Mouse (Mus musculus): ENCODE data around the gene Cacna1c. TPM values are rescaled to one million over a fixed set of nuclear protein-coding genes. Genes with fewer than 3 reads are reported as not detected.

Cacna1c gene
- polyA plus RNA-seq, 1 experiment from 2014 or later = 2.3 TPM

DNA sequence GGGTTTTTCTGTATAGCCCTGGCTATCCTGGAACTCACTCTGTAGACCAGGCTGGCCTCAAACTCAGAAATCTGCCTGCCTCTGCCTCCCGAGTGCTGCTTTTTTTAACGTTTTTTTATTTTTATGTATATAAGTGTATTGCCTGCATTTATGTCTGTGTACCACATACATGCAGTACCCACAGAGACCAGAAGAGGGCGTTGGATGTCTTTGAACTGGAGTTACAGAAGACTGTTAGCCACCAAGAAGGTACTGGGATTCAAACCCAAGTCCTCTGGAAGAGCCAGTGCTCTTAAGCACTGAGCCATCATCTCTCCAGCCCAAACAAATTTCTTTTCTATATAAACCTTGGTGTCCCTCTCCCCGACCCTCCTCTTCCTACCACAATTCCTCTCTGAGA, 77.8 kb downstream of the Cacna1c start:
- no peak for DNase-seq (ENCODE audit: low spot score)
- Histone ChIP-seq H3K27ac (ENCODE audit: low read depth, low read length) (no peak overlapping the region), H3K9me3 (ENCODE audit: control insufficient read depth, low read length) (no peaks in the 10 kb centered on the region), H3K4me3 (ENCODE audit: low read depth, low read length) (no peak overlapping the region), H3K4me2 (no peak overlapping the region), H3K9ac (ENCODE audit: low read depth, low read length) (no peak overlapping the region), H3K4me1 (replicated peaks; ENCODE audit: control insufficient read depth, insufficient read depth, low read length) (no peaks in the 10 kb centered on the region), H3K36me3 (ENCODE audit: control insufficient read depth, insufficient read depth, low read length) (no peaks in the 10 kb centered on the region), H3K27me3 (replicated peaks; ENCODE audit: control insufficient read depth, insufficient read depth, low read length) (no peaks in the 10 kb centered on the region; the same call in 1 of the 2 replicates)
- WGBS = 52% methylated on average over 4 of the region's 4 CpGs
- no peak for ATAC-seq (replicated peaks; ENCODE audit: low FRiP score)

DNA sequence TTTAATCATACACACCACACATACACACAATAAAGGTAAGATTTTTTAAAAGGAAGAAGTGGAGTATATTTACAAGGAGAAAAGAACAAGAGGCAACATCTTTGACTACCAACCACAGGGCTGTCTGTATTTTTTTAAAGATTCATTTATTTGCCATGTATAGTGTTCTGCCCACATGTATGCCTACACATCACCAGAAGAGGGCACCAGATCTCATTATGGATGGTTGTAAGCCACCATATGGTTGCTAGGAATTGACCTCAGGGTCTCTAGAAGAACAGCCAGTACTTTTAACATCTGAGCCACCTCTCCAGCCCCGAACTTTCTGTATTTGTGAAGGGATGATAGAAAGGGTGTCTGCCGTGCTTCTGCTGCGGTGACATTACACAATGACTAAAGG, 79.9 kb downstream of the Cacna1c start:
- H3K36me3 ChIP-seq (ENCODE audit: control insufficient read depth, insufficient read depth, low read length) = no peaks in the 10 kb centered on the region
- H3K27ac ChIP-seq (ENCODE audit: low read depth, low read length) = no peak overlapping the region
- no peak for DNase-seq (ENCODE audit: low spot score)
- WGBS = 79% methylated on average over 3 of the region's 3 CpGs
- no peaks in the 10 kb centered on the region for H3K9me3 ChIP-seq (ENCODE audit: control insufficient read depth, low read length)
- peaks cover 2% of the 10 kb centered on the region; the same call in 1 of the 2 replicates for H3K27me3 ChIP-seq (replicated peaks; ENCODE audit: control insufficient read depth, insufficient read depth, low read length)
- no peak overlapping the region for H3K4me3 ChIP-seq (ENCODE audit: low read depth, low read length)
- ATAC-seq (replicated peaks; ENCODE audit: low FRiP score) = no peak
- H3K4me1 ChIP-seq (replicated peaks; ENCODE audit: control insufficient read depth, insufficient read depth, low read length) = no peaks in the 10 kb centered on the region
- no peak overlapping the region for H3K4me2 ChIP-seq
- no peak overlapping the region for H3K9ac ChIP-seq (ENCODE audit: low read depth, low read length)

DNA sequence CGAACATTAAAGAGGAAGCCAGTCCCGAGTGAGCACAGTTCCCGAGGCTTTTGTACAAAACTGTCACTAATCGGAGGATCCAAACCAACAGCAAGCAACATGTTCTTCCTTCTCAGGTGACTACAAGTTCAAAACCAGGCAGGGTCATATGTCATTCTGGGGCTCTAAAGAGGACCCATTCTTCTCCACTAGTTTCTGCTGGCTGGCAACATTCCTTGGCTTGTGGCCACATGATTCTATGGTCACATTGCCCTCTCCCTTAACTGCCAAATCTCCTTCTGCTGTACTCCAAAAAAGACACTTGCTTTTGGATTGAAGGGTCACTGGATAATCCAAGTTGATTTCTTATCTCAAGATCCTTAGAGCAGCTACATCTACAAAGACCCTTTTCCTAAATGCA, 82.9 kb downstream of the Cacna1c start:
- Histone ChIP-seq H3K27ac (ENCODE audit: low read depth, low read length) (no peak overlapping the region), H3K27me3 (replicated peaks; ENCODE audit: control insufficient read depth, insufficient read depth, low read length) (peaks cover 21% of the 10 kb centered on the region), H3K4me3 (ENCODE audit: low read depth, low read length) (no peak overlapping the region), H3K4me1 (replicated peaks; ENCODE audit: control insufficient read depth, insufficient read depth, low read length) (no peaks in the 10 kb centered on the region), H3K9me3 (ENCODE audit: control insufficient read depth, low read length) (no peaks in the 10 kb centered on the region), H3K4me2 (no peak overlapping the region), H3K9ac (ENCODE audit: low read depth, low read length) (no peak overlapping the region), H3K36me3 (ENCODE audit: control insufficient read depth, insufficient read depth, low read length) (no peaks in the 10 kb centered on the region)
- ATAC-seq (replicated peaks; ENCODE audit: low FRiP score) (no peak), DNase-seq (ENCODE audit: low spot score) (no peak)
- 80% methylated on average over 4 of the region's 4 CpGs for WGBS

DNA sequence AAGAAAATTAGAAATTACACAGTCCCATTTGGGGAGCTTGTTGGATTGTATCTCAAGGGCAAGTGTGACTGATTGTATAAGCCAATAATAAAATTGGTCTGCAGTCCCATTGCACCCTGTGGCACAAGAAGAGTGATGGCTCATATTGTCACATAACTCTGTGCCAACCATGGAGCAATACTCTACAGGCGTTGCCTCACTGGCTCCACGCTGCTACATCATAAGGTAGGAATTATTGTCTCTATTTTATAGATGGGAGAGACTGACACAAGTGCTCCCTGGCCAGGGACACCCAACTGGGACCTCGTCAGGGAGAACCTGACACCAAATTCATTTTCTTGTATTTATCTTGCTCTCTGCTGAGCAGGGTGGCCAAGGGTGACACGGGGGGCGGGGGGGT, 85.8 kb downstream of the Cacna1c start:
- no peaks in the 10 kb centered on the region; the same call in 1 of the 2 replicates for H3K4me1 ChIP-seq (replicated peaks; ENCODE audit: control insufficient read depth, insufficient read depth, low read length)
- DNase-seq (ENCODE audit: low spot score) (no peak), ATAC-seq (replicated peaks; ENCODE audit: low FRiP score) (no peak)
- no peak overlapping the region for H3K4me3 ChIP-seq (ENCODE audit: low read depth, low read length)
- H3K4me2 ChIP-seq = no peak overlapping the region
- H3K36me3 ChIP-seq (ENCODE audit: control insufficient read depth, insufficient read depth, low read length) = no peaks in the 10 kb centered on the region
- no peak overlapping the region for H3K9ac ChIP-seq (ENCODE audit: low read depth, low read length)
- WGBS = 71% methylated on average over 5 of the region's 5 CpGs
- no peak overlapping the region for H3K27ac ChIP-seq (ENCODE audit: low read depth, low read length)
- peaks cover 51% of the 10 kb centered on the region for H3K27me3 ChIP-seq (replicated peaks; ENCODE audit: control insufficient read depth, insufficient read depth, low read length)
- H3K9me3 ChIP-seq (ENCODE audit: control insufficient read depth, low read length) = no peaks in the 10 kb centered on the region

DNA sequence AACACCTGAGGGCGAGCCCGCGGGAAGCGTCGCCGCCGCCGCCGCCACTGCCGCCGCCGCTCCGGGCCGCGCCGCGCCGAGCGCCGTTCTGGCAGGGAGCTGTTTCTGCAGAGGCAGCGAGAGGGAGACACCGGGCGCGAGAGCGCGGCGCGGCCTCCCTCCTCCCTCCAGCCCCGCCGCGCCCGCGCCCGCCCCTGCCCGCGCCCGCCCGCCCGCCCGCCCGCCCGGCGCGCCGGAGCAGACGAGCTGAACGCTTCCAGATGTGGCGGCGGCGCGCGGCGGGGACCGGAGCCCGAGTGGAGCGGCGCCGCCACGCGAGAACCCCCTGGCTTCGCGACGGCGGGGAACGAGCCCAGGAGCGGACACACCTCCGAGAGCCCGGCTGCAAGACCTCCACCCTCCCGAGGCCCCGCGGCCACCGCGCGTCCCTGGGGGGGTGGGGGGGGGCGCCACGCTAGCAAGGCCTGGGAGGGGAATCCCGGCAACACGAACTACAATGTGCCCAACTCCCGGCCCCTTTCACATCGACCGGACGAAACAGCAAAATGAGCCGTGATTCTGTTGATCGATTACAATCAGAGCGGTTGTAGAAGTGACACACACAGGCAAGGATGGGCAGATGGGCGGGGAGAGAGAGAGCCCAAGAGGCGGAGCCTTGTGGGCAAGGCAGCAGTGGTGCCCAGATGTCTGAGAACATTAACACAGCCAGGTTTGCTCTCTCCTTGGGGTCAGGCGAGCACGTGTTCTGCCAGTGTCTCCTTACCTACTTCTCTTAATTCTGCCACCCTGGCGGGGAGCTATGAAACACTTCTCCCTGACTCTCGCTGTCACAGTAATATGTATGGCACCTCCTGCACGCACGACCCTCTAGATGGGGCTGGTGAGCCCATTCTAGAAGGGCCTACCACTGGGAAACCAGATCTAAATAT, 87.5 kb downstream of the Cacna1c start:
- H3K27ac ChIP-seq (ENCODE audit: low read depth, low read length) = no peak overlapping the region
- WGBS = under 1% methylated on average over 76 of the region's 93 CpGs
- 0 out of 2 replicates have a peak overlapping the region, but pooled peaks have one; percentile 36 for H3K9ac ChIP-seq (ENCODE audit: low read depth, low read length)
- no peaks in the 10 kb centered on the region for H3K9me3 ChIP-seq (ENCODE audit: control insufficient read depth, low read length)
- H3K36me3 ChIP-seq (ENCODE audit: control insufficient read depth, insufficient read depth, low read length) = no peaks in the 10 kb centered on the region
- DNase-seq (ENCODE audit: low spot score) (peak; percentile 58), ATAC-seq (replicated peaks; ENCODE audit: low FRiP score) (peak; percentile 56; the same call in 1 of the 2 replicates)
- no peaks in the 10 kb centered on the region; the same call in 1 of the 2 replicates for H3K4me1 ChIP-seq (replicated peaks; ENCODE audit: control insufficient read depth, insufficient read depth, low read length)
- peak overlapping the region; percentile 92 for H3K4me2 ChIP-seq
- peak overlapping the region; percentile 64 for H3K4me3 ChIP-seq (ENCODE audit: low read depth, low read length)
- H3K27me3 ChIP-seq (replicated peaks; ENCODE audit: control insufficient read depth, insufficient read depth, low read length) = peaks cover 60% of the 10 kb centered on the region

DNA sequence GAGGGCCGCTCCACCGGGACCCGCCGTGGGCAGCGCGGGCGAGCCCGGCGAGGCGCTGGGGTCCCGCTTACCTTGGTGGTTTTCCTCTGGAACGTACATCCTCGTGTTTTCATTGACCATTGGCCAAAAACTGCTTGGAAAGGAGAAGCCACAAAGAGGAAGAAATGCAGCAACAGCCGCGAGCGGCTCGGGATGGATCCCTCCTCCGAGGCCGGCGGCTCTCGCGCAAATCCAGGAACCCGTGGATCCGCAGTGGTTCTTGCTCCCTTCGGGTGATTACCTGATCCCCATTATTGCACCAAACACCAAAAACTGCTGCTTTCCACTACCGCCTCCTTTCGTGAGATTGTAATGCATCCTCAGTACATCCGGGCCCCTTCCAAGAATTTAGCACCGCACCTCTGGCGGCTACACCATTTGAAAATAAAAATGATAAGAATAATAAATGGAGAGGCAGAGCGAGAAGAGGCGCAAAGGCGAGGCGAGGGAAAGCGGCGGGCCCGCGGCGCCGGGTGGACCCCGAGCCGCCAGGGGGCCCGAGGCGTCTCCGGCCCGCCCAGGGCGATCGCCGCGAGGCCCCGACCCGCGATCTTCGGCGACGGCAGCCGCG, 88.3 kb downstream of the Cacna1c start:
- DNase-seq (ENCODE audit: low spot score) (peak; percentile 64), ATAC-seq (replicated peaks; ENCODE audit: low FRiP score) (no peak)
- no peaks in the 10 kb centered on the region; the same call in 1 of the 2 replicates for H3K4me1 ChIP-seq (replicated peaks; ENCODE audit: control insufficient read depth, insufficient read depth, low read length)
- no peak overlapping the region for H3K27ac ChIP-seq (ENCODE audit: low read depth, low read length)
- H3K4me3 ChIP-seq (ENCODE audit: low read depth, low read length) = peak overlapping the region; percentile 64
- peaks cover 60% of the 10 kb centered on the region for H3K27me3 ChIP-seq (replicated peaks; ENCODE audit: control insufficient read depth, insufficient read depth, low read length)
- no peaks in the 10 kb centered on the region for H3K9me3 ChIP-seq (ENCODE audit: control insufficient read depth, low read length)
- H3K4me2 ChIP-seq = peak overlapping the region; percentile 92
- peak overlapping the region; percentile 36 for H3K9ac ChIP-seq (ENCODE audit: low read depth, low read length)
- WGBS = under 1% methylated on average over 45 of the region's 58 CpGs
- no peaks in the 10 kb centered on the region for H3K36me3 ChIP-seq (ENCODE audit: control insufficient read depth, insufficient read depth, low read length)

DNA sequence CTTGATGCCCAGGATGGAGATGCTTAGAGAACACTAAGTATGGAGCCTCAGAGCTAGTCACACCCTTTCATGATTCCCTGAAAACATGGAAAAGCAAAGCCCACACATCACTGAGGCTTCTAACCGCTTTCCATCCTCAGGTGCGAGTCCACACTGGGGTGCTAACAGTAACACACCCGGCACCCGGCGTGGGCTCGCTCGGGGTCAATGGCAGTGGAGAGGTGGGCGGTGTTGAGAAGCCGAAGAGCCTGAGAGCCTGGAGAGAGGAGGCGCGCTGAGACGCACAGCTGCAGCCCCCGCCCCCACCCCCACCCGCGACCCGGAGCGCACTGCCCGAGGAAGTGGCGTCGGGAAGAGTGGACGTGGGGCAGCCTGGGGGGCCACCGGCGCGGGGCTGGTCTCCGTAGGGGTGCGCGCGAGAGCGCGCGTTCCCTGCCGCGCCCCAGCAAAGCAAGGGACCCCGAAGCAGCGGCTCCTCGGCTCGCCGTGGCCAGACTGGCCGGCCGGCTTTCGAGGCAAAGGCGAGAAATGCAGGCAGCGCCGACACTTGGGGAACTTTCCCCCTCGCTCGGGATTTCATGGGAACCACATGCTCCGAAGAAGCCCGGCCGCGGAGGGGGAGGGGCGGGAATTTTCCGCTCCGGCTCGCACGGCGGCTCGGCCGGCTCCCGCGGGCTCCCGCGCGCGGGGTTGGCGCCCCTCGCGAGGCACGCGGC, 88.9 kb downstream of the Cacna1c start:
- no peak overlapping the region for H3K27ac ChIP-seq (ENCODE audit: low read depth, low read length)
- WGBS = under 1% methylated on average over 69 of the region's 69 CpGs
- peak; percentile 48 for DNase-seq (ENCODE audit: low spot score)

DNA sequence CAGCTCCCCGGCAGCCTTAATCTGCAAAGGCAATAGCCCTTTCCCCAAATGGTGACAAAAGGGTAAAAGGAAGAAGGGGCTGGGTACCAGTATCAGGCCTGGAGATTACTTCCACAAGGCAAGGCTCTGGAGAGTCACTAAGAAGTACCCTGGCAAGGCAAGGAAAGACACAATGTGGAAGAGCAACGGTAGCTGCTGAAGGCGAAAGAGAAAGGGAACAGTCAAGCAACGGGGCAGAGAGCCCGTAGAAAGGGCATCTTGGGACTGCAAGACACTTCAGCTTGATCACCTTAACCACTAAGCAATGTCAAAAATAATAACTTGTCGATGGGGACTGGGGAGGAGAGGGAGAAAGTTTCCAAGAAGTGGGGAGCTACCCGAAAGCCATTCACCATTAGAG, 89.5 kb downstream of the Cacna1c start:
- no peak overlapping the region for H3K9ac ChIP-seq (ENCODE audit: low read depth, low read length)
- no peaks in the 10 kb centered on the region; the same call in 1 of the 2 replicates for H3K4me1 ChIP-seq (replicated peaks; ENCODE audit: control insufficient read depth, insufficient read depth, low read length)
- 20% methylated on average over 7 of the region's 7 CpGs for WGBS
- H3K27me3 ChIP-seq (replicated peaks; ENCODE audit: control insufficient read depth, insufficient read depth, low read length) = peaks cover 57% of the 10 kb centered on the region
- peak overlapping the region; percentile 92 for H3K4me2 ChIP-seq
- no peak overlapping the region for H3K4me3 ChIP-seq (ENCODE audit: low read depth, low read length)
- H3K27ac ChIP-seq (ENCODE audit: low read depth, low read length) = no peak overlapping the region
- no peaks in the 10 kb centered on the region for H3K36me3 ChIP-seq (ENCODE audit: control insufficient read depth, insufficient read depth, low read length)
- no peak for DNase-seq (ENCODE audit: low spot score)
- no peak for ATAC-seq (replicated peaks; ENCODE audit: low FRiP score)
- H3K9me3 ChIP-seq (ENCODE audit: control insufficient read depth, low read length) = no peaks in the 10 kb centered on the region

More for the DNA sequence above, 88.9 kb downstream of the Cacna1c start:
- H3K9ac ChIP-seq (ENCODE audit: low read depth, low read length) = peak overlapping the region; percentile 36
- H3K9me3 ChIP-seq (ENCODE audit: control insufficient read depth, low read length) = no peaks in the 10 kb centered on the region
- H3K27me3 ChIP-seq (replicated peaks; ENCODE audit: control insufficient read depth, insufficient read depth, low read length) = peaks cover 57% of the 10 kb centered on the region
- no peak for ATAC-seq (replicated peaks; ENCODE audit: low FRiP score)
- peak overlapping the region; percentile 92 for H3K4me2 ChIP-seq
- H3K4me3 ChIP-seq (ENCODE audit: low read depth, low read length) = peak overlapping the region; percentile 64
- H3K4me1 ChIP-seq (replicated peaks; ENCODE audit: control insufficient read depth, insufficient read depth, low read length) = no peaks in the 10 kb centered on the region; the same call in 1 of the 2 replicates
- H3K36me3 ChIP-seq (ENCODE audit: control insufficient read depth, insufficient read depth, low read length) = no peaks in the 10 kb centered on the region
